Mouse (Mus musculus): Measurements from ENCODE around the gene Cfap58.

GRCm38 (mm10) chr19:47919126-47919965, 18.1 kb upstream of the Cfap58 start, which contains the start of the genes Cfap43 and Itprip:
- peak; percentile 56 for TF ChIP-seq POLR2A (IDR thresholded peaks at IDR 0.05; ENCODE audit: insufficient read length, low read depth)
- peak in 1 of 3 experiments; percentile 15 for TF ChIP-seq MYOG (IDR thresholded peaks at IDR 0.05; ENCODE audit: control insufficient read depth in 1 of 3, insufficient read depth in 1 of 3, insufficient read length in 2 of 3, low read depth in 2 of 3)
- peak; percentile 77 for TF ChIP-seq E2F4 (IDR thresholded peaks at IDR 0.05; ENCODE audit: insufficient read depth)
- TF ChIP-seq MAX (IDR thresholded peaks at IDR 0.05; ENCODE audit: low read depth): no peak
- no peak for TF ChIP-seq USF1 (IDR thresholded peaks at IDR 0.05; ENCODE audit: low read depth)
- TF ChIP-seq SRF (IDR thresholded peaks at IDR 0.05; ENCODE audit: control insufficient read depth, insufficient read length, low read depth): peak; percentile 68
- no peak for TF ChIP-seq TCF12 (IDR thresholded peaks at IDR 0.05; ENCODE audit: insufficient read depth, poor library complexity, severe bottlenecking)
- no peak for TF ChIP-seq POLR2AphosphoS2 (IDR thresholded peaks at IDR 0.05; ENCODE audit: insufficient read length, low read depth)
- TF ChIP-seq TCF3 (IDR thresholded peaks at IDR 0.05; ENCODE audit: insufficient read length, low read depth): no peak

Measured in myocyte (in vitro differentiated cells).